Mouse (Mus musculus) kidney, postnatal 0 days (tissue): ENCODE data around the gene Plekhh2. TPM values are rescaled to one million over a fixed set of nuclear protein-coding genes. Genes with fewer than 3 reads are reported as not detected.

Source experiments
- ATAC-seq: fragments of 200-750 bp; cut with Nextera tagmentation; replicated peaks from 2 replicates; pipeline ENCODE4 v1.8.0; 2017; ENCODE audit warnings: low read depth, moderate number of reproducible peaks, moderate TSS enrichment, moderate library complexity; ENCODE audit not compliant: low FRiP score
- DNase-seq: peaks from one replicate; pipeline ENCODE4 v3.0.0-alpha.2; 2016; ENCODE audit warnings: low spot score
- H3K27ac ChIP-seq: fragments of 300-500 bp; sonication (generic); 2 replicates; pipeline ENCODE4 v1.5.1; 2014; ENCODE audit warnings: mild to moderate bottlenecking
- H3K27me3 ChIP-seq: fragments of 300-500 bp; sonication (generic); 2 replicates; pipeline ENCODE4 v1.6.1; 2014; ENCODE audit warnings: low read length, mixed read lengths; ENCODE audit not compliant: insufficient read depth
- H3K36me3 ChIP-seq: fragments of 300-500 bp; sonication (generic); 2 replicates; pipeline ENCODE4 v1.6.1; 2014; ENCODE audit warnings: low read length, mixed read lengths; ENCODE audit not compliant: insufficient read depth
- H3K4me1 ChIP-seq: fragments of 300-500 bp; sonication (generic); replicated peaks from 2 replicates; pipeline ENCODE4 v1.6.1; 2014; ENCODE audit warnings: antibody characterized with exemption, low read length, mixed read lengths; ENCODE audit not compliant: insufficient read depth
- H3K4me2 ChIP-seq: fragments of 300-500 bp; sonication (generic); 2 replicates; pipeline ENCODE4 v1.6.1; 2014; ENCODE audit warnings: mild to moderate bottlenecking, low read length, moderate library complexity, mixed read lengths
- H3K4me3 ChIP-seq: fragments of 300-500 bp; sonication (generic); replicated peaks from 2 replicates; pipeline ENCODE4 v1.5.1; 2014; ENCODE audit warnings: low read depth, low read length
- H3K9ac ChIP-seq: fragments of 300-500 bp; sonication (generic); 2 replicates; pipeline ENCODE4 v1.6.1; 2014; ENCODE audit warnings: low read depth, low read length
- H3K9me3 ChIP-seq: fragments of 300-500 bp; sonication (generic); replicated peaks from 2 replicates; pipeline ENCODE4 v1.6.1; 2016; ENCODE audit warnings: low read length, inconsistent platforms, mixed read lengths
- CTCF ChIP-seq: IDR thresholded peaks from 2 replicates; pipeline ENCODE4 v1.5.1; 2016; ENCODE audit warnings: antibody characterized with exemption, low read depth, mild to moderate bottlenecking, moderate library complexity
- WGBS: fragments of 180-500 bp; shearing (Covaris S2); extraction: QIAGEN DNeasy Blood & Tissue Kit; methylation state at CpG from one replicate; pipeline ENCODE4 v1.1.7; 2014; 5-methylcytosine and 5-hydroxymethylcytosine counted together
- polyA plus RNA-seq: library from polyadenylated mRNA; unstranded; fragments of >200 nt; fragmentation: Nextera tagmentation; extraction: Ambion mirVana; gene quantifications from 2 replicates; pipeline ENCODE4 v1.2.1, GENCODE M21; 2015

Gene Plekhh2
- polyA plus RNA-seq, 1 experiment from 2014 or later = 6.1 TPM

GRCm38 (mm10) chr17:84565762-84566161, 54.1 kb downstream of the Plekhh2 start:
- Histone ChIP-seq H3K9me3 (no peaks in the 10 kb centered on the region), H3K27ac (no peak overlapping the region), H3K4me1 (0 out of 2 replicates have a peak, but pooled peaks cover 9% of the 10 kb centered on the region), H3K4me2 (no peak overlapping the region), H3K9ac (no peak overlapping the region), H3K36me3 (0 out of 2 replicates have a peak, but pooled peaks cover 8% of the 10 kb centered on the region), H3K27me3 (no peaks in the 10 kb centered on the region), H3K4me3 (no peak overlapping the region)
- ATAC-seq = no peak
- no peak for TF ChIP-seq CTCF
- DNase-seq = no peak
- WGBS = 88% methylated on average over 6 of the region's 6 CpGs

- 29% methylated on average over 27 of the region's 27 CpGs for WGBS
- H3K4me1 ChIP-seq = 0 out of 2 replicates have a peak, but pooled peaks cover 9% of the 10 kb centered on the region
- H3K27ac ChIP-seq = peak overlapping the region; percentile 54; the same call in 1 of the 2 replicates
These were observed 55.3 kb downstream of the Plekhh2 start for GRCm38 (mm10) chr17:84566773-84567555.

GRCm38 (mm10) chr17:84568807-84569206, 57.1 kb downstream of the Plekhh2 start:
- WGBS = 90% methylated on average over 12 of the region's 12 CpGs
- Histone ChIP-seq H3K27me3 (no peaks in the 10 kb centered on the region), H3K36me3 (0 out of 2 replicates have a peak, but pooled peaks cover 4% of the 10 kb centered on the region)

More at GRCm38 (mm10) chr17:84566773-84567555, 55.3 kb downstream of the Plekhh2 start:
- Histone ChIP-seq H3K4me3 (no peak overlapping the region), H3K9ac (no peak overlapping the region), H3K9me3 (no peaks in the 10 kb centered on the region), H3K36me3 (0 out of 2 replicates have a peak, but pooled peaks cover 6% of the 10 kb centered on the region), H3K4me2 (peak overlapping the region; percentile 25), H3K27me3 (no peaks in the 10 kb centered on the region)
- ATAC-seq = peak; percentile 94
- DNase-seq = peak; percentile 77
- TF ChIP-seq CTCF = no peak

GRCm38 (mm10) chr17:84569770-84570169, 58.1 kb downstream of the Plekhh2 start:
- Histone ChIP-seq H3K36me3 (no peaks in the 10 kb centered on the region), H3K27ac (no peak overlapping the region), H3K4me3 (no peak overlapping the region), H3K9ac (no peak overlapping the region), H3K27me3 (no peaks in the 10 kb centered on the region), H3K4me2 (no peak overlapping the region), H3K9me3 (no peaks in the 10 kb centered on the region), H3K4me1 (peaks cover 17% of the 10 kb centered on the region)
- 87% methylated on average over 8 of the region's 8 CpGs for WGBS
- no peak for TF ChIP-seq CTCF
- DNase-seq (no peak), ATAC-seq (no peak)

More at GRCm38 (mm10) chr17:84568807-84569206, 57.1 kb downstream of the Plekhh2 start:
- Histone ChIP-seq H3K27ac (no peak overlapping the region), H3K9me3 (no peaks in the 10 kb centered on the region), H3K4me1 (peaks cover 14% of the 10 kb centered on the region; the same call in 1 of the 2 replicates), H3K4me2 (no peak overlapping the region), H3K9ac (no peak overlapping the region), H3K4me3 (no peak overlapping the region)
- no peak for ATAC-seq
- no peak for DNase-seq
- TF ChIP-seq CTCF = no peak

GRCm38 (mm10) chr17:84571629-84572028, 59.9 kb downstream of the Plekhh2 start:
- DNase-seq = no peak
- WGBS = 76% methylated on average over 18 of the region's 18 CpGs

GRCm38 (mm10) chr17:84573305-84573704, 61.6 kb downstream of the Plekhh2 start:
- H3K27me3 ChIP-seq = no peaks in the 10 kb centered on the region
- H3K27ac ChIP-seq = peak overlapping the region; percentile 27; the same call in 1 of the 2 replicates
- ATAC-seq = no peak
- no peak overlapping the region for H3K9ac ChIP-seq
- H3K4me2 ChIP-seq = no peak overlapping the region
- H3K4me3 ChIP-seq = no peak overlapping the region
- no peak for DNase-seq
- WGBS = 90% methylated on average over 9 of the region's 9 CpGs
- no peak for TF ChIP-seq CTCF
- peaks cover 8% of the 10 kb centered on the region for H3K4me1 ChIP-seq
- H3K36me3 ChIP-seq = no peaks in the 10 kb centered on the region
- H3K9me3 ChIP-seq = no peaks in the 10 kb centered on the region

More at GRCm38 (mm10) chr17:84571629-84572028, 59.9 kb downstream of the Plekhh2 start:
- Histone ChIP-seq H3K27me3 (no peaks in the 10 kb centered on the region), H3K36me3 (no peaks in the 10 kb centered on the region), H3K9ac (no peak overlapping the region), H3K4me3 (no peak overlapping the region), H3K9me3 (no peaks in the 10 kb centered on the region), H3K4me1 (peaks cover 17% of the 10 kb centered on the region), H3K4me2 (no peak overlapping the region), H3K27ac (no peak overlapping the region)
- TF ChIP-seq CTCF = no peak
- no peak for ATAC-seq
